Mouse (Mus musculus): ENCODE measurements at regions not wholly inside any gene's neighbourhood (a gene's known extent, or its start where the extent isn't known, plus 50 kb on each side); places are given as distances from the start of the nearest gene placed in this dataset.

GRCm38 (mm10) chr9:43965811-43966210, 77.4 kb upstream of the Thy1 start:
- TF ChIP-seq EP300 (IDR thresholded peaks at IDR 0.05; ENCODE audit: insufficient read depth, low read depth, low read length) (no peak), CTCF (IDR thresholded peaks at IDR 0.05; ENCODE audit: low read depth, low read length) (no peak)

All from ES-Bruce4 (cell line).